Mouse (Mus musculus) left cerebral cortex, adult 2 months (tissue): ENCODE results near the gene Piga. TPM values are rescaled to one million over a fixed set of nuclear protein-coding genes. Genes with fewer than 3 reads are reported as not detected.
A peak's percentile ranks its signal among the peaks of the same experiment; 100 is the strongest.

Experiments used
- DNase-seq, 2 experiments: peaks; one replicate each; pipeline ENCODE4 v3.0.0; 2021 to 2022; ENCODE audit warnings: low spot score in 2 of 2, mixed read lengths in 1 of 2; ENCODE audit errors: extremely low spot score in 1 of 2
- H3K27ac ChIP-seq: fragments of 200-600 bp; 2 replicates; pipeline ENCODE4 v1.8.1; 2022
- H3K4me3 ChIP-seq: fragments of 200-600 bp; 2 replicates; pipeline ENCODE4 v1.8.1; 2022
- CTCF ChIP-seq: fragments of 200-600 bp; IDR thresholded peaks from 2 replicates; pipeline ENCODE4 v1.8.1; 2022; ENCODE audit warnings: antibody characterized with exemption, mild to moderate bottlenecking, moderate library complexity
- intact Hi-C: fragments of 180-260 bp; cut with DNase I; formaldehyde crosslinking; loops from one replicate; pipeline ENCODE4 v1.15.1; 2025
- total RNA-seq, 2 experiments: library from RNA; stranded (reverse); gene quantifications; 2 replicates each; pipeline ENCODE4 v1.2.3; 2021

The Piga gene
- total RNA-seq, 2 experiments from 2014 or later, result 5.3 to 5.5 TPM

DNA sequence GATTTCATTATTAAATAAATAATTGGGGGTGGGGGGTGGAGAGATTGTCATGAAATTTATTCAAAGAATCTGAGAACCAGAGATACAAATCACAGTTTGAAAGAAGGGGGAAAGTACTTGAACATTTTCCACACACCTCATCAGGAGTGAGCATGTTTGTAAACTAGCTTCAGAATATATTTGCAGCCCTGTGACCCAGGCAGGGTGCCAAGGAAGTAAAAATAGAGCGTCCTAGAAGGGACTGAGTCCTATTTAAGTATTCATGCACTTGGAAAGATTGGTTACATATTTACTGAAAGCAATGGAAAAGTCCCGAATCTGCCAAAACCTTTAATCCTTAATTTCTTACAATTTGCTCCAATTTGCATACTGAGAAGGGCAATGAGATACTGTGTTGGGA is 20.6 kb downstream of the Piga start:
- intact Hi-C loops, result no loop called here
- Histone ChIP-seq H3K27ac (no peak overlapping the region), H3K4me3 (no peak overlapping the region)
- DNase-seq, result no peak
- TF ChIP-seq CTCF, result no peak

DNA sequence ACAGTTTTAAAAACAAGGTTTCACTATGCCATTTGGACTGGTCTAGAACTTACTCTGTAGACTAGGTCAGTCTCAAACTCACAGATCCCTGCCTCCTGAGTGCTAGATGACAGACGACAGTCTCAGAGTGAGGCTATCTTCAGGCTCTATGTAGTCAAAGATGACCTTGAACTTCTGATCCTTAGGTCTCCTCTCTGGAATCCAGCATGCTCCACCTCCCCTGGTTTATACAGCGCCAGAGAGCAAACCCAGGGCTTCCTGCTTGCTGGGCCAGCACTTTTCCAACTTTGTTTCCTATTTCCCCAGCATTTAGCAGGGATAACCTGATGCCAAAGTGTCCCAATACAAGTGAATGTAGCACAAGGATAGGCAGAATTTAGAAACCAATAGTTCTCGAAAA is 21.1 kb downstream of the Piga start:
- intact Hi-C loops, result no loop called here
- H3K4me3 ChIP-seq, result no peak overlapping the region
- no peak overlapping the region for H3K27ac ChIP-seq
- DNase-seq, result no peak
- no peak for TF ChIP-seq CTCF

DNA sequence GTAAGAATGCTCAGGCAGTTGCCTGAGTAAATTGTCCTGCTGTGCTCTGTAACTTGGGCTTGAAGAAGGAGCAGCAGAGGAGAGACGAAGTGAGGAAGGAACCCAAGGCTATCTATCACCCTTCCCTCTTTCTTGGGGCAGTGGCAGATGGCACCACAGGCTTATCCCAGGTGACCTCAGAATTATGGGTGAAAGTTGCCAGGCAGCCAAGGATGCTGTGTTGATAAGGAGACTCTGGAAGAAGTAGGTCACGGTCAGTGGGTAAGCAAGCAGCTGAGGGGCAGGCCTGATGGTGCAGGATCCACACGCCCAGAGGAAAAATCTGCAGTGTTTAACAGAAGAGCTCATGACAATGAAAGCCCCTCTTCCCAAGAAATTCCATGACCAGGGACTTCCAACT is 21.7 kb downstream of the Piga start:
- no peak for TF ChIP-seq CTCF
- no peak overlapping the region for H3K4me3 ChIP-seq
- no peak overlapping the region for H3K27ac ChIP-seq
- DNase-seq, result no peak
- intact Hi-C loops, result no loop called here

DNA sequence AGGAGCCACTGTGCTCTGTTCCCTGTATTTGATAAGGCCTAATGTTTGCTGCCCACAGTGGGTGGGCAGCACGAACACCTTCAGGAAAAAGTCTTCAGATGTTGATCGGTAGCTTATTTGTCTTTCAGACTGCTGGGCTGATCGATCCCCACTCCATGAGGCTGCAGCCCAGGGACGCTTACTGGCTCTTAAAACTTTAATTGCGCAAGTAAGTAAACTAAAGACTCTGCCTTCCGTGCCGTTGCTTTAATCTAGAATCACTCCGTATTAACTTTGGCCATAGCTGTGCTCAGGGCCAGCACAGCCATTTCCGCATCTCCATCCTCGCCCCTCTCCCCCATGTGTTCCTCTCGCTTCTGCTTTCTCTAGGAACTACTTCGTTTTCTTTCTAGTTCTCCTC is 26.0 kb downstream of the Piga start:
- Histone ChIP-seq H3K27ac (no peak overlapping the region), H3K4me3 (no peak overlapping the region)
- no peak for TF ChIP-seq CTCF
- DNase-seq, result no peak
- intact Hi-C loops, result loop anchor here (5.0 kb wide), 1 partner anchor 48 kb away; no protein-coding TSS in a partner anchor

DNA sequence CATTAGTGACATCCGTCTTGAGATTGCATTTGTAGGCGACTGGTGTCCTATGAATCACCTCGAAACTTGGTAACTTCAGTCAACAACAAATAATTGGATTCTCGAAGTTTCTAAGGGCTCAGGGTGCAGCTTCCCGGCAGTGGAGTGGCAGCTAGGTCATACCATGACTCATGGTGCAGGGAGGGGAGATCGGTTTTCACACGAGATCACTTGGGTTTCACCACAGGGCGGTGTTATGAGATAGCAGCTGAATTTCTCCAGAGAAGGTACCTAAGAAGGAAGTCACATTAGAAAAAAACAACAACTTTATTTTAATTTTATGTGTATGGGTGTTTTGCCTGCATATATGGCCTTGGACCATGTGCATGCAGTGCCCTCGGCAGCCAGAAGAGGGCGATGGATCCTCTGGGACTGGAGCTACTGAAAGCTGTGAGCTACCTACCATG is 26.5 kb downstream of the Piga start:
- Histone ChIP-seq H3K4me3 (no peak overlapping the region), H3K27ac (no peak overlapping the region)
- intact Hi-C loops, result loop anchor here (5.0 kb wide), 1 partner anchor 49 kb away; no protein-coding TSS in a partner anchor
- no peak; the same call in 1 of the 2 replicates for TF ChIP-seq CTCF
- no peak for DNase-seq

DNA sequence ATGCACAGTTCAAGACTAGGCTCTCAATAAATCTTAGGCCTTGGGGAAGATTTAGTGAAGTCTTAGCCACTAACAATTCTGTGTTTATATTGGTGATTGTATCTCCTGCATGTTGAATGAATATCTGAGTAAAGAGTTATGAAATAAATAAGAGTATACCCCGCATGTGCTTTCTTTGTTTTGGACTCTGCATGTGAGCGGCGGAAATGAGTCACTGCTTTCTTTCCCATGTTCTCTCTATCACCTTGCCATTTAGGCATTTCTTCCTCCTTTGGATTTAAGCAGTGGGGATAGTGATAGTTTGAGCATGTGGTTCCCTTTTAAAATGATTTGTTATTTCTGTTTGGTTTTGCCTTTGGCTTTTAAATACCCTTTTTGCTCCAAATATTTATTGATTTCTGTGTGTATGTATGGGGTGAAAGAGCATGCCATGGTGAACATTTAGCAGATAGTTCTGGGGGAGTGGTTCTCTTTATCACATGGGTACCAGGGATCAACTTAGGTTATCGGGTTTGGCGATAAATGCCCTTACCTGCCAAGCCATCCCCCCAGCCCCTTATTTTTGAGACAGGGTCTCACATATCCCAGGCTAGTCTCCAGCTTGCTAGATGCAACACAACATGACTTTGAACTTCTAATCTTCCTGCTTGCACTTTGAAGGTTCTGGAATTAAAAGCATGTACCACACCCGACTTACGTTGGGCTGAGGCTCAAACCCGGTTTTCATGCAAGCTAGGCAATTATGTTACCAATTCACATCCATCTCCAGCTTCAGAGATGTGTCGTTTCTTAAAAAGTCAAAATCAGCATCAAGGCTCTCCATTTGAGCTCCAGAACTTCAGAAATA is 27.5 kb downstream of the Piga start:
- no peak for DNase-seq
- H3K27ac ChIP-seq, result no peak overlapping the region
- no peak for TF ChIP-seq CTCF
- intact Hi-C loops, result loop anchor here (5.0 kb wide), 1 partner anchor 50 kb away; no protein-coding TSS in a partner anchor
- no peak overlapping the region for H3K4me3 ChIP-seq

DNA sequence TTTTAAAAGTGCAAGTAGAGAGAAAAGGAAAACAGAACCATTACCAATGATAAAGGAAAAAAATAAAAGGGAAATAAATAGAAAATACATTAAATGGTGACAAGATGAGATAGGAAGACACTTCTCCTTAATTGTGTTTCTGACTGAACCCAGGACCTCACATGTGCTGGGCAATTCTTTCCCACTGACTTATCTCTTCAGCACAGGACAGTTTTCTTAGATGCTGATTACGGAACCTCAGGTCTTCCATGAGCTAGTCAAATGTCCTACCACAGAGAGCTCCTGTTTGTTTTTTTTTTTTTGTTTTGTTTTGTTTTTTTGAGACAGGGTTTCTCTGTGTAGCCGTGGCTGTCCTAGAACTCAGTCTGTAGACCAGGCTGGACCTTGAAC is 28.1 kb downstream of the Piga start:
- intact Hi-C loops, result loop anchor here (2.0 to 5.0 kb wide), 2 partner anchors 50 to 263 kb away; no protein-coding TSS in a partner anchor
- no peak overlapping the region for H3K27ac ChIP-seq
- H3K4me3 ChIP-seq, result no peak overlapping the region
- no peak for DNase-seq
- no peak for TF ChIP-seq CTCF

DNA sequence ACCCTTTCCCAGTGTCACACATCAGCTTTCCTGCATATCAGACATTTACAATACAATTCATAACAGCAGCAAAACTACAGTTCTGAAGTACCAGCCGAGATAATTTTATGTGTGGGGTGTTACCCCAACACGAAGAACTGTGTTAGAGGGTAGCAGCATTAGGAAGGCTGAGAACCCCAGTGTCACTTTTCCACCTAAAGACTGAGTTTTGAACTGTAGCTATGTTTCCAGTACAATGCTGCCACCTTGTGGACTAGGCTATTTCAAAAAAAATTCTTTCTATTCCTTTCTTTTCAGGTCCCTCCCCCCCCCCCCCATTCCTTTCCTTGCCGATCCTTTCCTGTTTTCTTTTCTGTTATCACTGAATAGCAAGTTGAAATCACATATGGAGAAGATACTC is 29.6 kb downstream of the Piga start:
- no peak overlapping the region for H3K4me3 ChIP-seq
- DNase-seq, result no peak
- no peak overlapping the region for H3K27ac ChIP-seq
- peak; percentile 57 for TF ChIP-seq CTCF
- intact Hi-C loops, result loop anchor here (2.0 to 5.0 kb wide), 2 partner anchors 52 to 264 kb away; no protein-coding TSS in a partner anchor

DNA sequence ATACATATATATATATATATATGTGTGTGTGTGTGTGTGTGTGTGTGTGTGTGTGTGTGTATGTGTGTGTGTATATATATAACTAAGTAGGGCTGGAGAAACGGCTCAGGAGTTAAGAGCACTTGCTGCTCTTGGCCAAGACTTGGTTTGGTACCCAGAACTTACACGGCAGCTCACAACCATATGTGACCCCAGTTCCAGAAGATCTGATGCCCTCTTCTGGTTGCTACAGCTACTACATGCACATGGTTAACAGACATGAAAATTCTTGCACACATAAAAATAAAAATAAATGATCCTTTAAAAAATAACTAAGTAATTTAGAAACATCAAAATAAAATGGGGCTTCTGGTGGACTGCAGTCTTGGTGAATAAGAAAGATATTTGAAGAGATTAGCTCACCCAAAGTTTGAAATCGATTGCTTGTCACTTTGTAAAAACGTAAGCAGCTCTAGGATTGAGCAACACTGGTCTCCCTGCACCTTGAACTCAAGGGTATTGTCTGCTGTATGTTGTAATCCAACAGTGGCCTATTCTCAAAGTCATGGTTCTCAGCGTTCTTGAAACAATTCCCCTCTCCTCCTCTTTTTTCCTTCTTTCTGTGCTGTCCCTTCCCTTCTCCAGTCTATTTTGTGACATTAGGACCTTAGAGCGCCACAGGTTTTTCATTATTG is 39.8 kb downstream of the Piga start:
- DNase-seq, result no peak
- no peak overlapping the region for H3K27ac ChIP-seq
- no peak overlapping the region for H3K4me3 ChIP-seq
- TF ChIP-seq CTCF, result peak; percentile 16; the same call in 1 of the 2 replicates
- intact Hi-C loops, result no loop called here

Other genes with a start within 250 kb of the Piga start
- 1 to 10 TPM in 1 of 2 experiments, under 1 TPM in 1; 0.82 to 1.4 TPM for gene Bmx, start 161.6 kb upstream of the Piga start, total RNA-seq
- gene Pir, start 150.4 kb upstream of the Piga start, total RNA-seq, result 1 to 10 TPM; 6.1 to 7.4 TPM
- gene Vegfd, start 46.4 kb upstream of the Piga start, total RNA-seq, result 1 to 10 TPM; 1.5 to 2.6 TPM
- 1 to 10 TPM; 3.9 to 7.0 TPM for gene Asb11, start 17.2 kb downstream of the Piga start, total RNA-seq
- not detected for gene Asb9, start 86.5 kb downstream of the Piga start, total RNA-seq